ENCODE assay signal across 5 mouse cellular contexts in genomic region chr10:14966771-14967170, GRCm38 (mm10).
A peak's percentile ranks its signal among the peaks of the same experiment; 100 is the strongest.
DNase-seq lines count a peak whose midpoint lies in the region; TF ChIP-seq lines count a peak whose summit lies in the region.
"Not testable (repeated sequence)": the region's sequence is repeated elsewhere in the genome, so short reads cannot be mapped to it uniquely, and the experiment has no call there.

No protein-coding gene starts in this region.

- not testable (repeated sequence) for H3K27me3 ChIP-seq in ES-Bruce4 (ENCODE audit: control insufficient read depth, insufficient read depth, low read length, poor library complexity, severe bottlenecking)

- not testable (repeated sequence) for H3K9ac ChIP-seq in ES-Bruce4 (ENCODE audit: low read depth, poor library complexity, severe bottlenecking); ES-E14 (ENCODE audit: insufficient read depth, low read depth, low read length, poor library complexity, severe bottlenecking)

- H3K9me3 ChIP-seq in ES-Bruce4 (replicated peaks; ENCODE audit: control insufficient read depth, insufficient read depth, low read length, poor library complexity, severe bottlenecking) (peaks cover 34% of the 10 kb centered on the region), ES-E14 (ENCODE audit: control insufficient read depth, insufficient read depth, low read depth, low read length) (peaks cover 10% of the 10 kb centered on the region)

- not testable (repeated sequence) for TF ChIP-seq POLR2A in ES-Bruce4 (IDR thresholded peaks at IDR 0.05; ENCODE audit: insufficient read depth, low read length)

- DNase-seq in ES-CJ7 (ENCODE audit: low read depth, low spot score) (peak; percentile 91), R1 (ENCODE audit: low read depth, low spot score) (peak; percentile 93), ZHBTc4 (ENCODE audit: low read depth, low spot score) (peak; percentile 71)
- not testable (repeated sequence) for DNase-seq in ES-E14 (ENCODE audit: low read depth, low spot score)

- H3K36me3 ChIP-seq in ES-Bruce4 (ENCODE audit: control insufficient read depth, insufficient read depth, low read length, poor library complexity, severe bottlenecking); ES-E14 (ENCODE audit: control insufficient read depth, insufficient read depth, low read length, poor library complexity, severe bottlenecking): not testable (repeated sequence)

- peak; percentile 58; the same call in 1 of the 2 replicates for TF ChIP-seq EP300 in ES-Bruce4 (IDR thresholded peaks at IDR 0.05; ENCODE audit: insufficient read depth, low read depth, low read length)

- H3K4me3 ChIP-seq in ES-Bruce4 (ENCODE audit: low read depth, low read length); ES-E14 (ENCODE audit: insufficient read depth in 1 of 2, low read depth in 1 of 2, low read length in 2 of 2, poor library complexity in 1 of 2, severe bottlenecking in 1 of 2): not testable (repeated sequence)

- not testable (repeated sequence) for H3K4me1 ChIP-seq in ES-Bruce4 (ENCODE audit: control insufficient read depth, insufficient read depth, low read length); ES-E14 (ENCODE audit: control insufficient read depth in 2 of 2, insufficient read depth in 2 of 2, low read length in 2 of 2, poor library complexity in 1 of 2)

- H3K27ac ChIP-seq in ES-Bruce4 (ENCODE audit: insufficient read depth, low read length) (peak overlapping the region; percentile 93), ES-E14 (ENCODE audit: insufficient read depth, low read depth, low read length, poor library complexity, severe bottlenecking) (peak overlapping the region; percentile 95)

- TF ChIP-seq CTCF in ES-Bruce4 (IDR thresholded peaks at IDR 0.05; ENCODE audit: low read depth, low read length), result not testable (repeated sequence)

- in situ Hi-C loops in ES-E14 (cut with MboI; ENCODE audit: low sequenced_read_pairs in 2 of 2, unreplicated experiment in 2 of 2), result not testable (repeated sequence)
